Mouse (Mus musculus) lung, adult 2 months (tissue): ENCODE results near the gene Ier3. TPM values are rescaled to one million over a fixed set of nuclear protein-coding genes. Genes with fewer than 3 reads are reported as not detected.
"Not testable (repeated sequence)": the region's sequence is repeated elsewhere in the genome, so short reads cannot be mapped to it uniquely, and the experiment has no call there.

ENCODE experiments used
- DNase-seq: peaks from one replicate; pipeline ENCODE4 v3.0.0; 2022
- H3K4me1 ChIP-seq: fragments of 200-500 bp; 2 replicates; pipeline ENCODE4 v1.6.1; 2011; ENCODE audit warnings: low read length; ENCODE audit not compliant: control insufficient read depth, insufficient read depth
- H3K4me3 ChIP-seq: fragments of 200-500 bp; replicated peaks from 2 replicates; pipeline ENCODE3; 2011; ENCODE audit warnings: low read depth, mild to moderate bottlenecking, control low read depth, low read length; ENCODE audit errors: extremely low read depth
- CTCF ChIP-seq: fragments of 200-500 bp; IDR thresholded peaks from 2 replicates; pipeline ENCODE4 v1.5.1; 2011; ENCODE audit warnings: mild to moderate bottlenecking, low read length, control low read depth; ENCODE audit not compliant: insufficient read depth
- POLR2A ChIP-seq: fragments of 200-500 bp; IDR thresholded peaks from 2 replicates; pipeline ENCODE4 v1.6.1; 2011; ENCODE audit warnings: low read depth, mild to moderate bottlenecking, control low read depth, low read length, borderline replicate concordance; ENCODE audit errors: extremely low read depth
- WGBS: fragments of 180-500 bp; shearing (Covaris S2); methylation state at CpG from one replicate; pipeline ENCODE4 v1.1.7; 2018; 5-methylcytosine and 5-hydroxymethylcytosine counted together
- polyA plus RNA-seq: library from polyadenylated mRNA; depleted of rRNA; stranded (reverse); fragments of >200 nt; gene quantifications from 2 replicates; pipeline ENCODE4 v1.2.3, GENCODE M21; 2012

The Ier3 gene
- polyA plus RNA-seq, 1 experiment = 133 TPM

GRCm38 (mm10) chr17:35834696-35835422 is 13.4 kb downstream of the Ier3 start:
- DNase-seq = no peak
- WGBS = 49% methylated on average over 26 of the region's 26 CpGs
- TF ChIP-seq CTCF (0 out of 2 replicates have a peak, but pooled peaks have one; percentile 8), POLR2A (no peak)
- H3K4me3 ChIP-seq = no peak overlapping the region
- H3K4me1 ChIP-seq = peaks cover 18% of the 10 kb centered on the region

GRCm38 (mm10) chr17:35835424-35836140 is 14.1 kb downstream of the Ier3 start:
- no peak for DNase-seq
- Histone ChIP-seq H3K4me1 (peaks cover 16% of the 10 kb centered on the region), H3K4me3 (no peak overlapping the region)
- no peak for TF ChIP-seq CTCF
- TF ChIP-seq POLR2A = peak; percentile 18; the same call in 1 of the 2 replicates
- 50% methylated on average over 26 of the region's 26 CpGs for WGBS

DNA sequence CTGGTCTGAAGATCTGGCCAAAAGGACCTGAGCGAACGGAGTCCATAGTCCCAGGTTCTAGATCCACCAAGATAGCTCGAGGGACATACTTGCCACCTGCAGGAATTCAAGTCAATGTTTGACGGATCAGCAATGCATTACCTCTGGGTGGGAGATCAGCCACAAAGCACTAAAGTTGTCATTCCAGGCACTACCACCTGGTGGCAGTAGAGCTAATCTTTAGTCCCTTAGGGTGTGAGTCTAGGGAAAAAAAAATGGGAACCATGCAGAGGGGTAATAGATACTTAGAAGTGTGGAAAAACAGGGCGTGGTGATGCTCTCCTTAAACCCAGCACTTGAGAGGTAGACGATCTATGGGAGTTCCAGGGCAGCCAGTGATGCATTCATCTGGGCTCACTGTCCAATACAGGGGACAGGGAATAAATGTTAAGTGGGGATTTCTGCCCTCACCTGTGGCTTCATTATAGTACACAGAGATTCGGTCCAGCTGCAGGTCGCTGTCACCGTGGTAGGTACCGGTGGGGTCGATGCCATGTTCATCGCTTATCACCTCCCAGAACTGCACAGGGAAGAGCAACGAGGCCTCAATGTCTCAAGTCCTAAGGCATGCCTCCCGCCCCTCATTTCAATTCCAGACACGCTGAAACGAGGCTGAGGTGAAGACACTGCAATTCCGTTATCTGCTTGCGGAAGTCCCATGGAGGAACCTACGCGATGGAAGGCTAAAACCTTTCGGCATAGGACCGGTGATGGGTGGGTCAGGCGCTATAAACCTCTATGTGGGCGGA is 14.9 kb downstream of the Ier3 start:
- TF ChIP-seq POLR2A (no peak; the same call in 1 of the 2 replicates), CTCF (peak; percentile 50)

DNA sequence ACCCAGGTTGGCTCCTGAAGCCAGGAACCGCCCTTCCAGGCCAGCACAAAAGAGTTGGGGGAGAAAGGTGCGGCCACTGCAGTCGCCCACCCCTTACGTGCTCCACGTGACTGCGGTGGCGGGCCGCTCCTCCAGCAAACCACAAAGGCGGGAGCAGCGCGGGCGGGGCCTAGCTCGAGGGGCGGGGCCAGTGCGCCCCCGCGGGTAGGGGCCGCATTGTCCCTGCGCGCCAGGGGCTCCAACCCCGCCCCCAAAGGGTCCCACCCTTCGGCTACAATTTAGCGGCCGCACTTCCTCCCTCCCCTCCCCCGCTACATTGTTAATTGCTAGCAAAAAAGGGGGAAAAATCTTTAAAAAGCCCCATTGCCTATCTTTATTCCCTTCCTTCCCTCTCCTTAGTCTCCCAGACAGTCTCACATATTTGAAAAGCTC is 15.5 kb downstream of the Ier3 start:
- WGBS = under 1% methylated on average over 23 of the region's 25 CpGs
- peak; percentile 84 for DNase-seq
- H3K4me3 ChIP-seq = peak overlapping the region; percentile 88

More for the DNA sequence above, 14.9 kb downstream of the Ier3 start:
- Histone ChIP-seq H3K4me3 (peak overlapping the region; percentile 88), H3K4me1 (peaks cover 16% of the 10 kb centered on the region)
- peak; percentile 83 for DNase-seq
- 5% methylated on average over 24 of the region's 24 CpGs for WGBS

GRCm38 (mm10) chr17:35837487-35837886 is 16.0 kb downstream of the Ier3 start:
- Histone ChIP-seq H3K4me3 (peak overlapping the region; percentile 88), H3K4me1 (peaks cover 21% of the 10 kb centered on the region)
- DNase-seq = peak; percentile 54
- TF ChIP-seq POLR2A (no peak), CTCF (no peak)
- under 1% methylated on average over 18 of the region's 18 CpGs for whole genome bisulfite sequencing

More for the DNA sequence above, 15.5 kb downstream of the Ier3 start:
- TF ChIP-seq POLR2A (no peak), CTCF (no peak)
- peaks cover 18% of the 10 kb centered on the region for H3K4me1 ChIP-seq

GRCm38 (mm10) chr17:35838122-35838544 is 16.6 kb downstream of the Ier3 start, which contains the start of gene Tubb5:
Tubb5 (minus strand) TSS chr17:35838306.
- Histone ChIP-seq H3K4me3 (peak within 1 kb of the TSS; percentile 88), H3K4me1 (peaks cover 21% of the 10 kb centered on the region)
- WGBS = under 1% methylated on average over 29 of the region's 29 CpGs
- DNase-seq = peak; percentile 90
- no peak for TF ChIP-seq CTCF
- peak; percentile 97 for TF ChIP-seq POLR2A

- 6% methylated on average over 5 of the region's 5 CpGs for WGBS
- Histone ChIP-seq H3K4me3 (no peak overlapping the region), H3K4me1 (peaks cover 21% of the 10 kb centered on the region)
- TF ChIP-seq CTCF (no peak), POLR2A (no peak)
- no peak for DNase-seq
Measured at GRCm38 (mm10) chr17:35838570-35838969, 17.1 kb downstream of the Ier3 start.

- H3K4me3 ChIP-seq, DNase-seq: not testable (repeated sequence)
- WGBS = 60% methylated on average over 3 of the region's 3 CpGs
- H3K4me1 ChIP-seq = peaks cover 21% of the 10 kb centered on the region
Measured at GRCm38 (mm10) chr17:35839002-35839401, 17.5 kb downstream of the Ier3 start.

DNA sequence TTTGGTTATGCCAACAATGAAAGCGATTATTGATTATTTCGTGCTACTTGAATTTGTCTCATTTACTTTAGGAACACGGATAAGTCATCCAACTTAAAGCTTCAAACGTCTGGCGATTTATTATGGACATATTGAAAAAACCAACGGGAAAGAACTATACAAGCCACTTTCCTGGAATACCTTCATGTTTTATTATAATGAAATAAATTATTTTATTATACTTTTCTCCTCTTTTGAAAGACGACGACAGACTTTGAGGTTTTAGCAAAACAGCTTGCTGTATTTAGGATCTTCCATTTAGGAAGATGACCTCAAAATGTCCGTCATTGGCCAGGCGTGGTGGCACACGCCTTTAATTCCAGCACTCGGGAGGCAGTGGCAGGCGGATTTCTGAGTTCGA is 19.1 kb downstream of the Ier3 start:
- TF ChIP-seq POLR2A (no peak), CTCF (no peak)
- whole genome bisulfite sequencing = 46% methylated on average over 14 of the region's 14 CpGs
- H3K4me1 ChIP-seq = peaks cover 16% of the 10 kb centered on the region
- peak overlapping the region; percentile 39 for H3K4me3 ChIP-seq
- no peak for DNase-seq
